Mouse (Mus musculus): Measurements from ENCODE around the gene Hif3a.
A peak's percentile ranks its signal among the peaks of the same experiment; 100 is the strongest.

Gene Hif3a

GRCm38 (mm10) chr7:17056601-17057523, 5.4 kb downstream of the Hif3a start:
- DNase-seq (ENCODE audit: extremely low read depth, low read depth, low spot score) = no peak

- DNase-seq (ENCODE audit: extremely low read depth, low read depth, low spot score) = peak; percentile 43
Measured at GRCm38 (mm10) chr7:17056081-17056581, 6.1 kb downstream of the Hif3a start.

GRCm38 (mm10) chr7:17055287-17055946, 6.8 kb downstream of the Hif3a start:
- no peak for DNase-seq (ENCODE audit: extremely low read depth, low read depth, low spot score)

- DNase-seq (ENCODE audit: extremely low read depth, low read depth, low spot score) = no peak
Measured at GRCm38 (mm10) chr7:17054325-17054989, 7.8 kb downstream of the Hif3a start.

GRCm38 (mm10) chr7:17050933-17051594, 11.2 kb downstream of the Hif3a start:
- DNase-seq (ENCODE audit: extremely low read depth, low read depth, low spot score) = no peak

GRCm38 (mm10) chr7:17050491-17050890, 11.7 kb downstream of the Hif3a start:
- no peak for DNase-seq (ENCODE audit: extremely low read depth, low read depth, low spot score)

- no peak for DNase-seq (ENCODE audit: extremely low read depth, low read depth, low spot score)
Measured at GRCm38 (mm10) chr7:17048431-17049190, 13.6 kb downstream of the Hif3a start.

GRCm38 (mm10) chr7:17047041-17047682, 15.1 kb downstream of the Hif3a start:
- no peak for DNase-seq (ENCODE audit: extremely low read depth, low read depth, low spot score)

GRCm38 (mm10) chr7:17045743-17046142, 16.5 kb downstream of the Hif3a start:
- no peak for DNase-seq (ENCODE audit: extremely low read depth, low read depth, low spot score)

- DNase-seq (ENCODE audit: extremely low read depth, low read depth, low spot score) = no peak
Measured at GRCm38 (mm10) chr7:17039373-17039772, 22.9 kb downstream of the Hif3a start.

- no peak for DNase-seq (ENCODE audit: extremely low read depth, low read depth, low spot score)
Measured at GRCm38 (mm10) chr7:17038018-17038695, 24.1 kb downstream of the Hif3a start.

GRCm38 (mm10) chr7:17030239-17030638, 32.0 kb downstream of the Hif3a start:
- no peak for DNase-seq (ENCODE audit: extremely low read depth, low read depth, low spot score)

GRCm38 (mm10) chr7:17028923-17029322, 33.3 kb downstream of the Hif3a start:
- no peak for DNase-seq (ENCODE audit: extremely low read depth, low read depth, low spot score)

- no peak for DNase-seq (ENCODE audit: extremely low read depth, low read depth, low spot score)
Measured at GRCm38 (mm10) chr7:17027588-17028343, 34.5 kb downstream of the Hif3a start, which contains the start of gene Ppp5c. Ppp5c (minus strand) TSS chr7:17027924.

- DNase-seq (ENCODE audit: extremely low read depth, low read depth, low spot score) = no peak
Measured at GRCm38 (mm10) chr7:17026710-17027587, 35.3 kb downstream of the Hif3a start.

- DNase-seq (ENCODE audit: extremely low read depth, low read depth, low spot score) = no peak
Measured at GRCm38 (mm10) chr7:17025896-17026622, 36.2 kb downstream of the Hif3a start.

GRCm38 (mm10) chr7:17025505-17025894, 36.7 kb downstream of the Hif3a start:
- peak; percentile 90 for DNase-seq (ENCODE audit: extremely low read depth, low read depth, low spot score)

Data from fat pad, adult 2 months (tissue).